Mouse (Mus musculus): ENCODE data around the gene Bmp4.

GRCm38 (mm10) chr14:46419269-46419668 is 28.8 kb upstream of the Bmp4 start:
- no peak for TF ChIP-seq CTCF (conservative IDR thresholded peaks at IDR 0.05; ENCODE audit: low read length)
- TF ChIP-seq POU5F1 (IDR thresholded peaks at IDR 0.05; ENCODE audit: borderline replicate concordance, low read length) = no peak
- no peak for TF ChIP-seq NANOG (IDR thresholded peaks at IDR 0.05; ENCODE audit: borderline replicate concordance, low read length)

All from E14TG2a.4 (cell line).